12 mouse cellular contexts compared by ENCODE assay signal in genomic region chr3:146451375-146451774, GRCm38 (mm10). TPM values are rescaled to one million over a fixed set of nuclear protein-coding genes. Genes with fewer than 3 reads are reported as not detected.
DNase-seq lines count a peak whose midpoint lies in the region; ATAC-seq lines count a peak whose summit lies in the region.
"Had no signal": no experiment of that assay in that cellular context is flagged by ENCODE, and none has a peak within 500 bp of the region (broad histone marks: within the 10 kb centered on the region; RNA-seq: fewer than 3 reads in every experiment).

No protein-coding gene starts in this region.

- intact Hi-C loops in heart, postnatal 25 days (cut with DNase I): loop anchor here (2.0 kb wide), 2 partner anchors 47 kb away; partner anchors contain the start of genes Gng5, Spata1 and Ssx2ip

- H3K9ac ChIP-seq in hindbrain, embryonic 16.5 days (ENCODE audit: low read depth, low read length): no peak overlapping the region
- H3K9ac ChIP-seq in hindbrain, embryonic 11.5 days (ENCODE audit: low read depth, low read length): no peak overlapping the region
- no peak overlapping the region for H3K9ac ChIP-seq in midbrain, embryonic 14.5 days (replicated peaks; ENCODE audit: low read length)
- H3K9ac ChIP-seq in midbrain, embryonic 15.5 days: no peak overlapping the region

- no peak for ATAC-seq in hindbrain, embryonic 16.5 days
- no peak for ATAC-seq in hindbrain, embryonic 11.5 days (ENCODE audit: low FRiP score)
- no peak for ATAC-seq in midbrain, embryonic 14.5 days (ENCODE audit: low FRiP score, low TSS enrichment)
- no peak for ATAC-seq in midbrain, embryonic 15.5 days (replicated peaks)

- H3K27ac ChIP-seq in hindbrain, embryonic 16.5 days (ENCODE audit: low read depth, low read length): no peak overlapping the region
- no peak overlapping the region for H3K27ac ChIP-seq in hindbrain, embryonic 11.5 days (ENCODE audit: low read depth, low read length)
- H3K27ac ChIP-seq in midbrain, embryonic 14.5 days (replicated peaks; ENCODE audit: low read depth, low read length): no peak overlapping the region
- no peak overlapping the region for H3K27ac ChIP-seq in midbrain, embryonic 15.5 days

- H3K36me3 ChIP-seq in hindbrain, embryonic 16.5 days (ENCODE audit: control insufficient read depth, insufficient read depth, low read length): no peaks in the 10 kb centered on the region
- no peaks in the 10 kb centered on the region for H3K36me3 ChIP-seq in hindbrain, embryonic 11.5 days (ENCODE audit: control insufficient read depth, insufficient read depth, low read length)
- H3K36me3 ChIP-seq in midbrain, embryonic 14.5 days (ENCODE audit: control insufficient read depth, insufficient read depth, low read length): no peaks in the 10 kb centered on the region
- no peaks in the 10 kb centered on the region for H3K36me3 ChIP-seq in midbrain, embryonic 15.5 days (replicated peaks)
- H3K36me3 ChIP-seq in splenic B cell, adult 2 months (ENCODE audit: control insufficient read depth, insufficient read depth, low read length, poor library complexity, severe bottlenecking): 0 out of 2 replicates have a peak, but pooled peaks cover 1% of the 10 kb centered on the region
- H3K36me3 ChIP-seq: limb, embryonic 15.5 days had no signal

- peaks cover 2% of the 10 kb centered on the region; the same call in 1 of the 2 replicates for H3K4me1 ChIP-seq in hindbrain, embryonic 16.5 days (ENCODE audit: control insufficient read depth, insufficient read depth, low read depth, low read length)
- no peaks in the 10 kb centered on the region; the same call in 1 of the 2 replicates for H3K4me1 ChIP-seq in hindbrain, embryonic 11.5 days (replicated peaks; ENCODE audit: control insufficient read depth, insufficient read depth, low read length)
- no peaks in the 10 kb centered on the region for H3K4me1 ChIP-seq in midbrain, embryonic 14.5 days (ENCODE audit: control insufficient read depth, insufficient read depth, low read length)
- H3K4me1 ChIP-seq in midbrain, embryonic 15.5 days: peaks cover 10% of the 10 kb centered on the region; the same call in 1 of the 2 replicates

- H3K27me3 ChIP-seq in hindbrain, embryonic 16.5 days (replicated peaks; ENCODE audit: control insufficient read depth, insufficient read depth, low read length): no peaks in the 10 kb centered on the region
- no peaks in the 10 kb centered on the region for H3K27me3 ChIP-seq in hindbrain, embryonic 11.5 days (ENCODE audit: control insufficient read depth, insufficient read depth, low read length)
- H3K27me3 ChIP-seq in midbrain, embryonic 14.5 days (ENCODE audit: control insufficient read depth, insufficient read depth, low read length): no peaks in the 10 kb centered on the region
- H3K27me3 ChIP-seq in midbrain, embryonic 15.5 days (replicated peaks): no peaks in the 10 kb centered on the region
- H3K27me3 ChIP-seq in splenic B cell, adult 2 months (ENCODE audit: control insufficient read depth, insufficient read depth, low read length, poor library complexity, severe bottlenecking): no peaks in the 10 kb centered on the region
- H3K27me3 ChIP-seq: limb, embryonic 15.5 days had no signal

- H3K9me3 ChIP-seq in hindbrain, embryonic 16.5 days (ENCODE audit: control insufficient read depth, low read length): no peaks in the 10 kb centered on the region
- no peaks in the 10 kb centered on the region for H3K9me3 ChIP-seq in hindbrain, embryonic 11.5 days (ENCODE audit: control insufficient read depth, low read length)
- no peaks in the 10 kb centered on the region for H3K9me3 ChIP-seq in midbrain, embryonic 14.5 days (ENCODE audit: control insufficient read depth, low read length)
- H3K9me3 ChIP-seq in midbrain, embryonic 15.5 days: no peaks in the 10 kb centered on the region
- H3K9me3 ChIP-seq: limb, embryonic 15.5 days had no signal

- peak overlapping the region; percentile 79; the same call in 1 of the 2 replicates for H3K4me2 ChIP-seq in hindbrain, embryonic 16.5 days (ENCODE audit: low read length)
- H3K4me2 ChIP-seq in hindbrain, embryonic 11.5 days (replicated peaks; ENCODE audit: low read depth, low read length): no peak overlapping the region
- no peak overlapping the region for H3K4me2 ChIP-seq in midbrain, embryonic 14.5 days (ENCODE audit: low read length)
- H3K4me2 ChIP-seq in midbrain, embryonic 15.5 days: no peak overlapping the region

- no peak overlapping the region for H3K4me3 ChIP-seq in hindbrain, embryonic 16.5 days (ENCODE audit: low read length)
- no peak overlapping the region for H3K4me3 ChIP-seq in hindbrain, embryonic 11.5 days (ENCODE audit: low read depth, low read length)
- H3K4me3 ChIP-seq in midbrain, embryonic 14.5 days (replicated peaks; ENCODE audit: low read depth, low read length): no peak overlapping the region
- H3K4me3 ChIP-seq in midbrain, embryonic 15.5 days: no peak overlapping the region

- no peak for DNase-seq in hindbrain, embryonic 11.5 days (ENCODE audit: low spot score)
- DNase-seq in midbrain, embryonic 14.5 days: peak; percentile 2
- peak; percentile 23 for DNase-seq in induced T-regulatory cell, adult 2 months (ENCODE audit: low read depth)
- DNase-seq in splenic B cell, adult 2 months (ENCODE audit: low read depth, low spot score): peak; percentile 6
- no peak for DNase-seq in urinary bladder, postnatal 36 days (ENCODE audit: low spot score in 2 of 2)
- no peak for DNase-seq in heart, postnatal 25 days (ENCODE audit: low spot score)
- DNase-seq: cerebellum, postnatal 10 days; heart, postnatal 10 days; right cerebral cortex, postnatal 25 days had no signal

- 87% methylated on average over 5 of the region's 5 CpGs for WGBS in hindbrain, embryonic 16.5 days
- WGBS in hindbrain, embryonic 11.5 days: 90% methylated on average over 5 of the region's 5 CpGs
- 63% methylated on average over 5 of the region's 5 CpGs for WGBS in midbrain, embryonic 14.5 days
- 63% methylated on average over 5 of the region's 5 CpGs for WGBS in midbrain, embryonic 15.5 days

RNA-seq across cellular contexts. Expression of gene Ctbs, which starts 1.8 kb away (rescaled TPM):
- 5.0 and 5.7 TPM in 2 replicates for polyA plus RNA-seq in hindbrain, embryonic 16.5 days (2015; fragmentation: Nextera tagmentation; extraction: Ambion mirVana)
- 6.7 and 8.8 TPM in 2 replicates for polyA plus RNA-seq in hindbrain, embryonic 11.5 days (2014; fragmentation: Nextera tagmentation; extraction: Ambion mirVana)
- 3.0 and 3.8 TPM in 2 replicates for polyA plus RNA-seq in midbrain, embryonic 14.5 days (2014; fragmentation: Nextera tagmentation; extraction: Ambion mirVana)
- polyA plus RNA-seq in midbrain, embryonic 15.5 days (2015; fragmentation: Nextera tagmentation; extraction: Ambion mirVana): 3.9 TPM in 2 replicates
- 1 to 10 TPM; 4.2 to 4.4 TPM for total RNA-seq in heart, postnatal 25 days (2021)

RNA-seq across cellular contexts. Expression of gene Ssx2ip, which starts 46.9 kb away (rescaled TPM):
- 17.9 and 18.8 TPM in 2 replicates for polyA plus RNA-seq in hindbrain, embryonic 16.5 days (2015; fragmentation: Nextera tagmentation; extraction: Ambion mirVana)
- 25.1 and 28.0 TPM in 2 replicates for polyA plus RNA-seq in hindbrain, embryonic 11.5 days (2014; fragmentation: Nextera tagmentation; extraction: Ambion mirVana)
- 13.1 and 18.9 TPM in 2 replicates for polyA plus RNA-seq in midbrain, embryonic 14.5 days (2014; fragmentation: Nextera tagmentation; extraction: Ambion mirVana)
- 15.3 and 16.6 TPM in 2 replicates for polyA plus RNA-seq in midbrain, embryonic 15.5 days (2015; fragmentation: Nextera tagmentation; extraction: Ambion mirVana)
- 10 to 100 TPM; 12.4 to 12.5 TPM for total RNA-seq in heart, postnatal 25 days (2021)

RNA-seq across cellular contexts. Expression of gene Spata1, which starts 48.2 kb away (rescaled TPM):
- polyA plus RNA-seq in hindbrain, embryonic 16.5 days (2015; fragmentation: Nextera tagmentation; extraction: Ambion mirVana): 4.5 and 5.5 TPM in 2 replicates
- polyA plus RNA-seq in hindbrain, embryonic 11.5 days (2014; fragmentation: Nextera tagmentation; extraction: Ambion mirVana): 6.9 and 7.4 TPM in 2 replicates
- polyA plus RNA-seq in midbrain, embryonic 14.5 days (2014; fragmentation: Nextera tagmentation; extraction: Ambion mirVana): 3.1 and 4.6 TPM in 2 replicates
- polyA plus RNA-seq in midbrain, embryonic 15.5 days (2015; fragmentation: Nextera tagmentation; extraction: Ambion mirVana): 4.2 and 5.5 TPM in 2 replicates
- total RNA-seq in heart, postnatal 25 days (2021): 1 to 10 TPM; 2.2 to 2.3 TPM

RNA-seq across cellular contexts. Expression of gene Gng5, which starts 48.2 kb away (rescaled TPM):
- 340 and 347 TPM in 2 replicates for polyA plus RNA-seq in hindbrain, embryonic 16.5 days (2015; fragmentation: Nextera tagmentation; extraction: Ambion mirVana)
- polyA plus RNA-seq in hindbrain, embryonic 11.5 days (2014; fragmentation: Nextera tagmentation; extraction: Ambion mirVana): 1,010 and 1,042 TPM in 2 replicates
- 333 and 390 TPM in 2 replicates for polyA plus RNA-seq in midbrain, embryonic 14.5 days (2014; fragmentation: Nextera tagmentation; extraction: Ambion mirVana)
- polyA plus RNA-seq in midbrain, embryonic 15.5 days (2015; fragmentation: Nextera tagmentation; extraction: Ambion mirVana): 289 and 293 TPM in 2 replicates
- total RNA-seq in heart, postnatal 25 days (2021): 100 to 1,000 TPM; 197 to 229 TPM

Comparison
In these comparisons a context has a peak if more than half of its experiments do, and no peak if none do; other contexts are left out.
1. DNase-seq: peak in midbrain, embryonic 14.5 days (single experiment), induced T-regulatory cell, adult 2 months (single experiment) and splenic B cell, adult 2 months (single experiment); none in hindbrain, embryonic 11.5 days (single experiment), urinary bladder, postnatal 36 days (0 of 2) and heart, postnatal 25 days (single experiment).